Mouse (Mus musculus) layer of hippocampus, postnatal 36 days (tissue): ENCODE results near the gene Donson. TPM values are rescaled to one million over a fixed set of nuclear protein-coding genes. Genes with fewer than 3 reads are reported as not detected.

ENCODE experiments used
- DNase-seq, 2 experiments: peaks; one replicate each; pipeline ENCODE4 v3.0.0; 2022
- total RNA-seq, 2 experiments: library from RNA; stranded (reverse); gene quantifications; 2 replicates each; pipeline ENCODE4 v1.2.3; 2021

Gene Donson
- total RNA-seq: 10 to 100 TPM; 22.2 to 27.2 TPM

- peak; percentile 92 for DNase-seq
These were observed at the start of gene Donson for GRCm38 (mm10) chr16:91688619-91689334. TSS of gene Donson (minus strand) at chr16:91688770.

DNA sequence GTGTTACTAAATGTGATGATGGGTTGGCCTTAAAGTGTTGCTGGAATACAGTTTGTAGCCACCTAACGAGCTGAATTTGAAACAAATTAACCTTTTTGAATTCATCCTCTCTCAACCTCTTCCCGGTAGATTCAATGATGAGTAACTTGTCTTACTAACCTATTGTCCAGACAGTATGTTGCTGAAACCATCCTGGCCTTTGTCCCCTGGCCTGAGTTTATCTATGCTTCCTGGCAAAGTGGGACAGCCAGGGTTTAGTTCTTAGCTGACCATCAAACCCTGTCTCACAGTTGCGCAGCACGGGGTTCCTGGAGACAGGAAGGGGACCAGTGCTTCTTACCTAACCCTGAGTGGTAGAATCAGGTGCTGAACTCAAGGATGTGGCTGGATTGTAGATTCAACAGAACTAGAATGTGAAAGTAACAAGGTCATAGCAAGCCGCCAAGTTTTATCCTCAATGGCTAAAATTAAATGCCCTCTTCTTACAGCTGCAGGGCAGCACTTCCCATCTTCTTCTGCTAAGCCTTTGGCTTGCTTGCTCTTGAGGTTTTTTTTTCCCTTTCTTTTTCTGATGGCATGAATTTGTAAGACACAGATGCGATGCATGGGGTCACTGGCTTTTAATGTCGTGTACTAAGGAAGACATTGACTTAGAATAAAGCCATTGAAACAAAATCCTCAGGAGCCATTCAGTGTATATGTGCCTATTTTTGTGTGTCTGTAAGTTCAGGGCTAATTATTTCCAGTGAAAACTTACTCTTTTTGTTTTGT, 47.7 kb upstream of the Donson start:
- DNase-seq: no peak

DNA sequence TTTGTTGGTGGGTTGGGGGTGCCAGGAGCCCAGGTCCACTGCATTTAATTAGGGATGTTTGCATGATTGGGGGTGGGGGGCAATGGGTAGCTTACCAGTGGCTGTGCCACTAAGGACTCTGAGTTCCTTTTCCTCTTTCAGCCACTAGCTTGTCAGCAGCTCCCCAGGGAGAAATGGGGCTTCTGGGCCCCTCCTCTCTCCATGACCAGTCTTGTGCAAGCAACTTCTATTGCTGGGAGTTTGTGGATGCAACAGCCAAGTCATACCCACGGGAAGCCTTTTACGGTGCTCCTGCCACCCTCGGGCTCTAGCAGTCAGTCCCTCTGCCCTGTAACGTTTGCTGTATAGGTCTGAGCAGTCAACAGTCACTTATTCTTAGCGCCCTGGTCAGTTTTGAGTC, 46.2 kb upstream of the Donson start:
- DNase-seq: no peak

- no peak for DNase-seq
These were observed 44.2 kb upstream of the Donson start for GRCm38 (mm10) chr16:91732816-91733215.

- DNase-seq: no peak
These were observed 41.9 kb upstream of the Donson start for GRCm38 (mm10) chr16:91730446-91730845.

- peak; percentile 27 to 39 for DNase-seq
These were observed 41.4 kb upstream of the Donson start for GRCm38 (mm10) chr16:91729821-91730441.

DNA sequence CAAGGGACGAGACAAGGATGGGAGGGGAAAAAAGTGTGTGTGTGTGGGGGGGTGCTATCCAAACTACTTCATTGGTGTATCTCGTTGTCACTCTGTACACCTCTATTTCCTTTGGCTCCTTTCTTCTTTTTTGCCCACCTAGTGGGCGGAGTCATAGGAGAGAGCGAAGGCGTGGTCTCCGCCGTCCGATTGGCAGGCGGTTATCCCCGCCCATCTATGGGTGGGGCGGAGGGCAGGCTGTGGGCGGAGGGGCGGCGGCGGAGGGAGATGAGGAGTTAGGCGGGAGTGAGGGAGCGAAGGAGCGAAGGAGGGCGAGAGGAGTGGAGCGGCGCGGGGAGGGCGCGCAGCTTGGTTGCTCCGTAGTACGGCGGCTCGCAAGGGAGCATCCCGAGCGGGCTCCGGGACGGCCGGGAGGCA, 40.5 kb upstream of the Donson start, which contains the start of gene Itsn1:
TSS of gene Itsn1 (plus strand) at position 216 of the 417 bp plus-strand sequence.
- DNase-seq: peak; percentile 99

GRCm38 (mm10) chr16:91728123-91729065, 39.8 kb upstream of the Donson start, which contains the start of gene Cryzl1:
TSS of gene Cryzl1 (minus strand) at chr16:91728975.
- DNase-seq: peak; percentile 97 to 98

- DNase-seq: no peak
These were observed 38.9 kb upstream of the Donson start for GRCm38 (mm10) chr16:91727433-91727832.

GRCm38 (mm10) chr16:91724247-91724646, 35.7 kb upstream of the Donson start:
- DNase-seq: peak; percentile 29 to 55

DNA sequence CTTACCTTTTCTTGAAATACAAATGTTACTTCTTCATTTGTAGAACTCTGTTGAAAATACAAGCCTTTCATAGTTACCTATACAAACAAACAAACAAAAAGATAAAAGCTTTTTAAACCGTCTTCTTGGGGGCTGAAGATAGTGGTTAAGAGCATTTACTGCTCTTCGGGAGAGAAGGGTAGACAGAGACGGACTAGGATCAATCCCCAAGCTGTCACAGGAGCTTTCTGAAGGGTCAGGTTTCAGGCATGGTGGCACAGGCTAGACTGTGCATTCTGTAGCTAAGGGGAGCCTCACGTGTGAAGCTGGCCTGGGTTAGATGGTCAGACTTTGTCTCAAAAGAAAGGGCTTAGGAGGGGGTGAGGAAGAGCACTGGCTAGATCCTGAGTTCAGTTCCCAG, 28.8 kb upstream of the Donson start:
- DNase-seq: no peak

GRCm38 (mm10) chr16:91716927-91717349, 28.4 kb upstream of the Donson start:
- no peak for DNase-seq

DNA sequence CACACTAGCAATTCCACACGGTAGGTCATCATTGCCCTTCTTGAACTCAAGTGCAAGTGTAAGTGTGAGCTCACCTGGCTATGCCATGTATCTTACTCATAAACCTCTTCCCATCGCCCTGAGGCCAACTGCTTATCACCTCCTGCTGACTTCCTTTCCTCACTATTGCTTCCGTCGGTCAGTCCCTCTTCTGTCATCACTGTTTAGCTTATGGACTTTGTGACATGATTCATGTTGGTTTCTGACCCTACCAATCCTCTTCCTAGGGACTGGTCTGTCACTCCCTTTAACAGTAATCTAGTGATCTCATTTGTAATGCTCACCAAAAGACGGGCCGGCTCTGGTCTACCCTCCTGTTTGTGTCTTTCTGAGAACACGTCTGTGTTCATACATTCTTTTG, 21.7 kb upstream of the Donson start:
- DNase-seq: no peak

GRCm38 (mm10) chr16:91704603-91705340, 16.2 kb upstream of the Donson start:
- no peak for DNase-seq

DNA sequence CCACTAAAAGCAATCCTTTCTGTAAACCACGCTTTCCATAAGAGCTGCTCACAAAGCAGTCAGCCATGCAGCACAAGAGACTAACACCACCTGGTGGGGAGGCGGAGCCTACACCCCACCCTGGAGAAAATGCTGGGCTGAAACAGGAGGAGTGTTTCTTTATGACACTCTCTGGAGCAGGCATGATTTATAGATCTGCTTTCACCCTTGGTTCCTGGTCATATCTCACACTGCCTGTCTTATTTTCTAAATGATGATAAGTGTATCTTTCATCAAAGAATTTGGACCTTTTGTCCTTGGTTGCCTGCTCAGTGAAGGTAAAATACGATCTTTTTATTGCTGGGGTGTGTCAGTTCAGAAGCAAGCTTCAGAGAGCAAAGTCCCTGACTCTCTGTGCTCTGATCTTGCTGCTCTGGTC, 14.2 kb upstream of the Donson start:
- peak in 1 of 2 experiments; percentile 20 for DNase-seq

- DNase-seq: no peak
These were observed 13.3 kb upstream of the Donson start for GRCm38 (mm10) chr16:91701908-91702307.

- no peak for DNase-seq
These were observed 10.4 kb upstream of the Donson start for GRCm38 (mm10) chr16:91698995-91699394.

GRCm38 (mm10) chr16:91695108-91695755, 6.7 kb upstream of the Donson start:
- no peak for DNase-seq

GRCm38 (mm10) chr16:91694455-91695084, 6.0 kb upstream of the Donson start:
- peak; percentile 55 to 57 for DNase-seq

DNA sequence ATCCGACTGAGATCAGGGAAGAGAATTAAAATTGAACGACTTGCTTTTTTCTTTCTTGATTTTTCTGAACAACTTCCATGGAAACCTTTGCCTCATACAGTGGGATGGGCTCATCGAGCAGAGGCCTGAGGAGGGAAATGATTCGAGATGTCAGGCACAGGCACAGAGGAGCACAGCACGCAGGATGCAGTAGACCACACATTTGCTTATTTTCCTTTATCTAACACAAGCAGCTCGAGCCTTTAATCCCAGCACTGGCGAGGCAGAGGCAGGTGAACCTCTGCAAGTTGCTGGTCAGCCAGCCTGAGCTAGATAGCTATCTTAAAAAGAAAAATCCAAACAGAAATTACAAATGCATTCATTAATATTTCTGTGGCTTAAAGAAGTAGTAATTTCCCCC, 1.2 kb upstream of the Donson start:
- DNase-seq: no peak
